Mouse (Mus musculus) megakaryocyte-erythroid progenitor cell, adult 5-6 weeks (primary cell): Measurements from ENCODE around the gene Pde4b. TPM values are rescaled to one million over a fixed set of nuclear protein-coding genes. Genes with fewer than 3 reads are reported as not detected.

ENCODE experiments used
- ATAC-seq: replicated peaks from 2 replicates; pipeline ENCODE4 v1.8.0; 2016; ENCODE audit warnings: mild to moderate bottlenecking, inconsistent platforms; ENCODE audit not compliant: severe bottlenecking, poor library complexity, low FRiP score, low TSS enrichment
- total RNA-seq, 2 experiments: library from RNA; stranded (forward) in 1 of 2; stranded (reverse) in 1 of 2; fragments of 200-1000, 215-1000 nt in 1 of 2; fragments of >200 nt in 1 of 2; fragmentation: Nextera tagmentation in 1 of 2; gene quantifications; 2 replicates each; pipeline ENCODE4 v1.2.3; 2014 to 2017

Gene Pde4b
- total RNA-seq, 2 experiments from 2014 or later, result 18.0 to 23.9 TPM

GRCm38 (mm10) chr4:102368105-102368735 is 280.9 kb downstream of the Pde4b start:
- no peak for ATAC-seq

GRCm38 (mm10) chr4:102374614-102375013 is 287.3 kb downstream of the Pde4b start:
- ATAC-seq, result no peak

GRCm38 (mm10) chr4:102382763-102383505 is 295.6 kb downstream of the Pde4b start:
- no peak for ATAC-seq

GRCm38 (mm10) chr4:102393605-102394004 is 306.3 kb downstream of the Pde4b start:
- no peak for ATAC-seq

- no peak for ATAC-seq
These were observed 310.0 kb downstream of the Pde4b start for GRCm38 (mm10) chr4:102397334-102397733.

- ATAC-seq, result no peak
These were observed 311.2 kb downstream of the Pde4b start for GRCm38 (mm10) chr4:102398512-102398911.

- ATAC-seq, result no peak
These were observed 319.5 kb downstream of the Pde4b start for GRCm38 (mm10) chr4:102406848-102407247.

- ATAC-seq, result no peak
These were observed 320.8 kb downstream of the Pde4b start for GRCm38 (mm10) chr4:102408132-102408531.

GRCm38 (mm10) chr4:102408938-102409337 is 321.6 kb downstream of the Pde4b start:
- ATAC-seq, result no peak

- no peak for ATAC-seq
These were observed 325.8 kb downstream of the Pde4b start for GRCm38 (mm10) chr4:102413101-102413500.

GRCm38 (mm10) chr4:102413794-102414193 is 326.5 kb downstream of the Pde4b start:
- ATAC-seq, result no peak

GRCm38 (mm10) chr4:102414610-102415009 is 327.3 kb downstream of the Pde4b start:
- no peak for ATAC-seq

GRCm38 (mm10) chr4:102420794-102421397 is 333.6 kb downstream of the Pde4b start:
- no peak for ATAC-seq

GRCm38 (mm10) chr4:102421398-102421859 is 334.1 kb downstream of the Pde4b start:
- no peak for ATAC-seq

GRCm38 (mm10) chr4:102424104-102424503 is 336.8 kb downstream of the Pde4b start:
- ATAC-seq, result no peak

GRCm38 (mm10) chr4:102425422-102425821 is 338.1 kb downstream of the Pde4b start:
- ATAC-seq, result no peak

GRCm38 (mm10) chr4:102429730-102430341 is 342.5 kb downstream of the Pde4b start:
- no peak for ATAC-seq

- ATAC-seq, result no peak
These were observed 344.9 kb downstream of the Pde4b start for GRCm38 (mm10) chr4:102432040-102432782.

GRCm38 (mm10) chr4:102439401-102440118 is 352.2 kb downstream of the Pde4b start:
- ATAC-seq, result no peak
